Mouse (Mus musculus) kidney, embryonic 14.5 days (tissue): ENCODE data around the gene Pebp1. TPM values are rescaled to one million over a fixed set of nuclear protein-coding genes. Genes with fewer than 3 reads are reported as not detected.

ENCODE experiments used
- ATAC-seq: fragments of 200-750 bp; cut with Nextera tagmentation; 2 replicates; pipeline ENCODE4 v1.8.0; 2017; ENCODE audit warnings: moderate number of reproducible peaks, mild to moderate bottlenecking, moderate TSS enrichment, moderate library complexity; ENCODE audit not compliant: low FRiP score, low TSS enrichment
- H3K27ac ChIP-seq: fragments of 300-500 bp; sonication (generic); 2 replicates; pipeline ENCODE4 v1.5.1; 2014; ENCODE audit warnings: low read depth, mild to moderate bottlenecking, low read length, moderate library complexity, mixed read lengths
- H3K27me3 ChIP-seq: fragments of 300-500 bp; sonication (generic); 2 replicates; pipeline ENCODE4 v1.6.1; 2014; ENCODE audit warnings: mild to moderate bottlenecking, low read length; ENCODE audit not compliant: control insufficient read depth, insufficient read depth
- H3K36me3 ChIP-seq: fragments of 300-500 bp; sonication (generic); 2 replicates; pipeline ENCODE4 v1.6.1; 2014; ENCODE audit warnings: low read length, mixed read lengths; ENCODE audit not compliant: control insufficient read depth, insufficient read depth
- H3K4me1 ChIP-seq: fragments of 300-500 bp; sonication (generic); 2 replicates; pipeline ENCODE4 v1.6.1; 2014; ENCODE audit warnings: low read length, mixed read lengths; ENCODE audit not compliant: control insufficient read depth, insufficient read depth
- H3K4me2 ChIP-seq: fragments of 300-500 bp; sonication (generic); replicated peaks from 2 replicates; pipeline ENCODE4 v1.6.1; 2014; ENCODE audit warnings: low read depth, mild to moderate bottlenecking, low read length
- H3K4me3 ChIP-seq: fragments of 300-500 bp; sonication (generic); 2 replicates; pipeline ENCODE4 v1.5.1; 2014; ENCODE audit warnings: mild to moderate bottlenecking, low read length
- H3K9ac ChIP-seq: fragments of 300-500 bp; sonication (generic); 2 replicates; pipeline ENCODE4 v1.6.1; 2014; ENCODE audit warnings: low read depth, mild to moderate bottlenecking, low read length, moderate library complexity
- H3K9me3 ChIP-seq: fragments of 300-500 bp; sonication (generic); 2 replicates; pipeline ENCODE4 v1.6.1; 2016; ENCODE audit warnings: low read length; ENCODE audit not compliant: control insufficient read depth
- WGBS: fragments of 180-500 bp; shearing (Covaris S2); extraction: QIAGEN DNeasy Blood & Tissue Kit; methylation state at CpG from one replicate; pipeline ENCODE4 v1.1.7; 2014; 5-methylcytosine and 5-hydroxymethylcytosine counted together
- polyA plus RNA-seq: library from polyadenylated mRNA; unstranded; fragments of >200 nt; fragmentation: Nextera tagmentation; extraction: Ambion mirVana; gene quantifications from 2 replicates; pipeline ENCODE4 v1.2.1, GENCODE M21; 2014

Gene Pebp1
- polyA plus RNA-seq, 1 experiment from 2014 or later = 781 TPM

GRCm38 (mm10) chr5:117278809-117279668 lies 8.4 kb downstream of the Pebp1 start:
- no peak for ATAC-seq
- H3K4me3 ChIP-seq = no peak overlapping the region
- H3K27me3 ChIP-seq = no peaks in the 10 kb centered on the region
- 0 out of 2 replicates have a peak, but pooled peaks cover 3% of the 10 kb centered on the region for H3K4me1 ChIP-seq
- WGBS = 86% methylated on average over 15 of the region's 15 CpGs
- H3K9me3 ChIP-seq = no peaks in the 10 kb centered on the region
- H3K27ac ChIP-seq = no peak overlapping the region
- H3K4me2 ChIP-seq = no peak overlapping the region
- peaks cover 26% of the 10 kb centered on the region for H3K36me3 ChIP-seq
- no peak overlapping the region for H3K9ac ChIP-seq

- Histone ChIP-seq H3K4me1 (0 out of 2 replicates have a peak, but pooled peaks cover 3% of the 10 kb centered on the region), H3K4me2 (no peak overlapping the region), H3K4me3 (no peak overlapping the region), H3K27ac (no peak overlapping the region), H3K9me3 (no peaks in the 10 kb centered on the region), H3K9ac (no peak overlapping the region), H3K27me3 (no peaks in the 10 kb centered on the region), H3K36me3 (peaks cover 18% of the 10 kb centered on the region)
- 93% methylated on average over 6 of the region's 6 CpGs for WGBS
- ATAC-seq = no peak
Observed at GRCm38 (mm10) chr5:117277784-117278183, 9.6 kb downstream of the Pebp1 start.

GRCm38 (mm10) chr5:117274817-117275216 lies 12.6 kb downstream of the Pebp1 start:
- WGBS = 45% methylated on average over 5 of the region's 5 CpGs

GRCm38 (mm10) chr5:117271945-117272344 lies 15.5 kb downstream of the Pebp1 start:
- no peak overlapping the region for H3K4me3 ChIP-seq
- 91% methylated on average over 14 of the region's 14 CpGs for WGBS
- ATAC-seq = no peak
- no peaks in the 10 kb centered on the region for H3K27me3 ChIP-seq
- no peak overlapping the region for H3K27ac ChIP-seq
- no peak overlapping the region for H3K4me2 ChIP-seq
- no peaks in the 10 kb centered on the region for H3K9me3 ChIP-seq
- no peak overlapping the region for H3K9ac ChIP-seq
- 0 out of 2 replicates have a peak, but pooled peaks cover 3% of the 10 kb centered on the region for H3K4me1 ChIP-seq
- no peaks in the 10 kb centered on the region for H3K36me3 ChIP-seq

More at GRCm38 (mm10) chr5:117274817-117275216, 12.6 kb downstream of the Pebp1 start:
- H3K27ac ChIP-seq = no peak overlapping the region
- H3K9me3 ChIP-seq = no peaks in the 10 kb centered on the region
- 0 out of 2 replicates have a peak, but pooled peaks cover 3% of the 10 kb centered on the region for H3K4me1 ChIP-seq
- H3K36me3 ChIP-seq = no peaks in the 10 kb centered on the region
- H3K4me3 ChIP-seq = no peak overlapping the region
- no peak overlapping the region for H3K9ac ChIP-seq
- ATAC-seq = no peak
- no peaks in the 10 kb centered on the region for H3K27me3 ChIP-seq
- no peak overlapping the region for H3K4me2 ChIP-seq

GRCm38 (mm10) chr5:117269395-117269794 lies 18.0 kb downstream of the Pebp1 start:
- WGBS = 91% methylated on average over 12 of the region's 12 CpGs
- H3K4me1 ChIP-seq = no peaks in the 10 kb centered on the region
- H3K4me2 ChIP-seq = no peak overlapping the region
- no peak overlapping the region for H3K4me3 ChIP-seq
- H3K9ac ChIP-seq = no peak overlapping the region
- H3K27me3 ChIP-seq = no peaks in the 10 kb centered on the region
- no peak overlapping the region for H3K27ac ChIP-seq
- no peaks in the 10 kb centered on the region for H3K9me3 ChIP-seq
- ATAC-seq = no peak
- no peaks in the 10 kb centered on the region for H3K36me3 ChIP-seq

- H3K27me3 ChIP-seq = no peaks in the 10 kb centered on the region
- no peak overlapping the region for H3K4me2 ChIP-seq
- peaks cover 2% of the 10 kb centered on the region; the same call in 1 of the 2 replicates for H3K36me3 ChIP-seq
- no peaks in the 10 kb centered on the region for H3K4me1 ChIP-seq
- 52% methylated on average over 5 of the region's 5 CpGs for WGBS
- H3K9ac ChIP-seq = no peak overlapping the region
- H3K27ac ChIP-seq = no peak overlapping the region
- no peak for ATAC-seq
- H3K9me3 ChIP-seq = no peaks in the 10 kb centered on the region
- H3K4me3 ChIP-seq = no peak overlapping the region
Observed at GRCm38 (mm10) chr5:117268749-117269148, 18.7 kb downstream of the Pebp1 start.

- no peak overlapping the region for H3K9ac ChIP-seq
Observed at GRCm38 (mm10) chr5:117267913-117268312, 19.5 kb downstream of the Pebp1 start.

GRCm38 (mm10) chr5:117264701-117265100 lies 22.7 kb downstream of the Pebp1 start:
- H3K27me3 ChIP-seq = no peaks in the 10 kb centered on the region
- no peaks in the 10 kb centered on the region for H3K9me3 ChIP-seq
- no peak overlapping the region for H3K9ac ChIP-seq
- peaks cover 6% of the 10 kb centered on the region; the same call in 1 of the 2 replicates for H3K36me3 ChIP-seq
- H3K27ac ChIP-seq = no peak overlapping the region
- H3K4me2 ChIP-seq = no peak overlapping the region
- H3K4me1 ChIP-seq = no peaks in the 10 kb centered on the region
- ATAC-seq = no peak
- H3K4me3 ChIP-seq = no peak overlapping the region
- WGBS = 42% methylated on average over 5 of the region's 5 CpGs

More at GRCm38 (mm10) chr5:117267913-117268312, 19.5 kb downstream of the Pebp1 start:
- no peaks in the 10 kb centered on the region for H3K9me3 ChIP-seq
- no peak for ATAC-seq
- no peak overlapping the region for H3K4me2 ChIP-seq
- H3K27ac ChIP-seq = no peak overlapping the region
- no peaks in the 10 kb centered on the region for H3K4me1 ChIP-seq
- no peaks in the 10 kb centered on the region for H3K27me3 ChIP-seq
- H3K4me3 ChIP-seq = no peak overlapping the region
- peaks cover 6% of the 10 kb centered on the region; the same call in 1 of the 2 replicates for H3K36me3 ChIP-seq
- 66% methylated on average over 14 of the region's 14 CpGs for WGBS

GRCm38 (mm10) chr5:117263566-117263965 lies 23.9 kb downstream of the Pebp1 start:
- ATAC-seq = no peak
- Histone ChIP-seq H3K27me3 (no peaks in the 10 kb centered on the region), H3K4me3 (no peak overlapping the region), H3K9me3 (no peaks in the 10 kb centered on the region), H3K9ac (no peak overlapping the region), H3K27ac (no peak overlapping the region), H3K4me2 (no peak overlapping the region), H3K4me1 (no peaks in the 10 kb centered on the region), H3K36me3 (peaks cover 6% of the 10 kb centered on the region; the same call in 1 of the 2 replicates)
- WGBS = 89% methylated on average over 19 of the region's 21 CpGs
